Mouse (Mus musculus) lung, adult 2 months (tissue): Measurements from ENCODE around the gene BC048562.

Experiments
- CTCF ChIP-seq: fragments of 200-500 bp; IDR thresholded peaks from 2 replicates; pipeline ENCODE4 v1.5.1; 2011; ENCODE audit warnings: mild to moderate bottlenecking, low read length, control low read depth; ENCODE audit not compliant: insufficient read depth
- POLR2A ChIP-seq: fragments of 200-500 bp; IDR thresholded peaks from 2 replicates; pipeline ENCODE4 v1.6.1; 2011; ENCODE audit warnings: low read depth, mild to moderate bottlenecking, control low read depth, low read length, borderline replicate concordance; ENCODE audit errors: extremely low read depth

DNA sequence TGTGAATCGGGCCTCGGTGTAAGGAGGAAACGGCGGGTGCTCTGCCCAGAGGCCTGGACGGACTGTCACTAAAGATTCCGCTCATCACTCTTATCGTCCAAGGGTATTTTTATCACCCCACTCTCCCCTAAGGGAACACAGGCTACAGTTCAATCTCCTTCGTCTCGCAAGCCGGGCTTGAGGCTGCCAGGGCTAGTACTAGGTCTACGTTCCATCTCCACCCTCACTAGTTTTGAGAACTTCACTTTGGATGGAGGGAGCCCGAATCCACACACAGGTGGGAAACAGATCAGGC, 55.0 kb downstream of the BC048562 start:
- TF ChIP-seq CTCF (no peak), POLR2A (no peak)
